Comparison of ENCODE assay signal across 11 mouse cellular contexts in the genomic region with DNA sequence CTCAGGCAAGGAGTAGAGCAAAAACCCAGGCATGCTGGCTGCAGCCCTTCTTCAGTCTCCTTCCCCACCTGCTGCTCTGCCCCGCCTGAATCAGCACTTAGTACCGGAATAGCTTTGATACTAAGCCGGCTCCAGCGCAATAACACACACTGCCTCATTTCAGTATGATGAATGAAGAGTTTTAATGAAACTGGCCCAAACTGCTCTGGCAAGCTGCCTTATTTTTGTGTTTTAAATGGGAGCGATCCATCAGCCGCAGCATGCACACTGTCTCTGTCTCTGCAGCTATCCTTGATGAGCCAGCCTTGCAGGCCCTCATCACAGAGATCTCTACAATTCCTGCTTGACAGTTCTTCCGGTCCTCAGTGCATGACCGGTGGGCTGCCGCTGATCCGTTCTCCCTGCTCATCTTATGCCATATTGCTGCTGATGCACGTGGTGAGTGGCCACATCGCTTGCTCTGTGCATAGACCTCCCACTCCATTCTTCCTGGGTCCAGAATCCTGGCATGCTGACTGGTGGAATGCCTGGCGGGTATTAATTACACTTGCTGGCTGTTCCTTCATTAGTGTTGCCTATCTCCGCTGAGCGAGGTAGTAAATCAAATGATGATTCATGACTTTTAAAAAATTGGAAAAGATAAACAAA.
DNase-seq lines count a peak whose midpoint lies in the region; ATAC-seq lines count a peak whose summit lies in the region.
"Had no signal": no experiment of that assay in that cellular context is flagged by ENCODE, and none has a peak within 500 bp of the region (broad histone marks: within the 10 kb centered on the region; RNA-seq: fewer than 3 reads in every experiment).

No protein-coding gene starts in this region.

- peak; percentile 85 for ATAC-seq in hindbrain, embryonic 15.5 days (ENCODE audit: low FRiP score, low read depth)
- no peak for ATAC-seq in liver, embryonic 12.5 days
- ATAC-seq: lung, postnatal 0 days; midbrain, embryonic 16.5 days had no signal

- DNase-seq in hindbrain, embryonic 10.5 days (ENCODE audit: low spot score) = no peak
- peak; percentile 11 for DNase-seq in right cerebral cortex, adult 18-20 months
- no peak for DNase-seq in right cerebral cortex, postnatal 36 days (ENCODE audit: low spot score in 2 of 2)
- peak; percentile 20 to 36 for DNase-seq in left cerebral cortex, postnatal 25 days (ENCODE audit: low spot score in 2 of 2)
- DNase-seq in midbrain, embryonic 10.5 days (ENCODE audit: low spot score) = no peak
- DNase-seq: gastrocnemius, postnatal 36 days; kidney, adult 8-10 months had no signal

- H3K4me1 ChIP-seq in hindbrain, embryonic 15.5 days (replicated peaks) = no peaks in the 10 kb centered on the region
- H3K4me1 ChIP-seq in hindbrain, embryonic 10.5 days (replicated peaks) = no peaks in the 10 kb centered on the region
- H3K4me1 ChIP-seq in liver, embryonic 12.5 days = no peaks in the 10 kb centered on the region
- H3K4me1 ChIP-seq in midbrain, embryonic 10.5 days = no peaks in the 10 kb centered on the region

- H3K27ac ChIP-seq in hindbrain, embryonic 15.5 days (replicated peaks) = 0 out of 2 replicates have a peak overlapping the region, but pooled peaks have one; percentile 2
- no peak overlapping the region for H3K27ac ChIP-seq in hindbrain, embryonic 10.5 days
- H3K27ac ChIP-seq in liver, embryonic 12.5 days = no peak overlapping the region
- no peak overlapping the region for H3K27ac ChIP-seq in midbrain, embryonic 10.5 days (replicated peaks)

- no peak overlapping the region for H3K9ac ChIP-seq in hindbrain, embryonic 15.5 days
- H3K9ac ChIP-seq in liver, embryonic 12.5 days = no peak overlapping the region

- no peaks in the 10 kb centered on the region for H3K27me3 ChIP-seq in hindbrain, embryonic 15.5 days
- H3K27me3 ChIP-seq in hindbrain, embryonic 10.5 days (ENCODE audit: insufficient read depth, poor library complexity, severe bottlenecking) = no peaks in the 10 kb centered on the region
- no peaks in the 10 kb centered on the region for H3K27me3 ChIP-seq in liver, embryonic 12.5 days (replicated peaks)
- H3K27me3 ChIP-seq in midbrain, embryonic 10.5 days (ENCODE audit: low read depth, poor library complexity, severe bottlenecking) = no peaks in the 10 kb centered on the region

- no peaks in the 10 kb centered on the region for H3K36me3 ChIP-seq in hindbrain, embryonic 15.5 days
- no peaks in the 10 kb centered on the region for H3K36me3 ChIP-seq in hindbrain, embryonic 10.5 days
- H3K36me3 ChIP-seq in liver, embryonic 12.5 days = no peaks in the 10 kb centered on the region
- H3K36me3 ChIP-seq in midbrain, embryonic 10.5 days = no peaks in the 10 kb centered on the region

- intact Hi-C loops in left cerebral cortex, postnatal 25 days (cut with DNase I) = loop anchor here (10.0 kb wide), 1 partner anchor 781 kb away; no protein-coding TSS in a partner anchor

- 59% methylated on average over 15 of the region's 15 CpGs for WGBS in hindbrain, embryonic 15.5 days
- 81% methylated on average over 15 of the region's 15 CpGs for WGBS in hindbrain, embryonic 10.5 days
- 68% methylated on average over 15 of the region's 15 CpGs for WGBS in liver, embryonic 12.5 days (ENCODE audit: insufficient replicate concordance)
- WGBS in midbrain, embryonic 10.5 days = 82% methylated on average over 15 of the region's 15 CpGs

- no peaks in the 10 kb centered on the region for H3K9me3 ChIP-seq in hindbrain, embryonic 15.5 days
- no peaks in the 10 kb centered on the region for H3K9me3 ChIP-seq in hindbrain, embryonic 10.5 days
- H3K9me3 ChIP-seq in liver, embryonic 12.5 days (replicated peaks) = no peaks in the 10 kb centered on the region
- H3K9me3 ChIP-seq in midbrain, embryonic 10.5 days (replicated peaks) = no peaks in the 10 kb centered on the region

- 0 out of 2 replicates have a peak overlapping the region, but pooled peaks have one; percentile 1 for H3K4me2 ChIP-seq in hindbrain, embryonic 15.5 days
- no peak overlapping the region for H3K4me2 ChIP-seq in liver, embryonic 12.5 days

- H3K4me3 ChIP-seq in hindbrain, embryonic 15.5 days = no peak overlapping the region
- no peak overlapping the region for H3K4me3 ChIP-seq in hindbrain, embryonic 10.5 days
- no peak overlapping the region for H3K4me3 ChIP-seq in liver, embryonic 12.5 days
- H3K4me3 ChIP-seq in midbrain, embryonic 10.5 days = no peak overlapping the region

Comparison
In these comparisons a context has a peak if more than half of its experiments do, and no peak if none do; other contexts are left out.
1. DNase-seq: peak in right cerebral cortex, adult 18-20 months (single experiment) and left cerebral cortex, postnatal 25 days (2 of 2); none in hindbrain, embryonic 10.5 days (single experiment), right cerebral cortex, postnatal 36 days (0 of 2) and midbrain, embryonic 10.5 days (single experiment).